Mouse (Mus musculus) heart, adult 18-20 months (tissue): Measurements from ENCODE around the gene Rab3c. TPM values are rescaled to one million over a fixed set of nuclear protein-coding genes. Genes with fewer than 3 reads are reported as not detected.

ENCODE experiments used
- DNase-seq, 2 experiments: peaks; one replicate each; pipeline ENCODE4 v3.0.0; 2021 to 2022; ENCODE audit warnings: mixed read lengths in 1 of 2
- long read RNA-seq, 2 experiments: library from polyadenylated mRNA; stranded (forward); transcript quantifications; one replicate each; pipeline ENCODE4 v2.0.0; 2021
- total RNA-seq, 2 experiments: library from RNA; stranded (reverse); gene quantifications; 2 replicates each; pipeline ENCODE4 v1.2.3; 2021

The Rab3c gene
- under 1 TPM in 1 of 2 experiments, not detected in 1; 0.02 TPM for total RNA-seq
- long read RNA-seq, experiment 1, result 0 reads
- long read RNA-seq, experiment 2, result 0 reads

DNA sequence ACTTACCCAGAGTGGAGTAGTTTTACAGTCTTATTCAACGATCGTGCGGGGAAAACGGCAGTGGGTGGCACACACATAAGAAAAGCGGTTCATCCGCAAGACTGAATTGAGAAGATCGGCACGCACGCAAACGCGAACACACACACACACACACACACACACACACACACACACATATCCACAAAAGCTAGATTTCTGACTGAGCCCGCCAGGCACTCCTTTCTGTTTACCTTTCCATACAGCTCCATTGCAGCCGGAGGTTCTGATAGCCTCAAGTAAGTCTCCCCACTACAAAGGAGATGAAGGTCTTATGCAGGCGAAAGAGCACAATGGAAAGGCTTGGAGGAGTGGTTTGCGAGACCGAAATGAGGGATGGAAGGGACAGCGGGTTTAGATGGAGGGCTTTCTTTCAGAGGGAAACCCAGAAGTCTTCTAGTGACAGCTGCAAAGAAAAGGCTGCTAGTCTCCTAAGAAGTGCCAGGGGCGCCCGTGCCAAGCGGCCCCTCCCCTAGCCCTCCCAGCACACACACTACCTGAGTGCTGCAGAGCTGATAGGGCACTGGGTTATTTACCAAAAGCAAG is at the start of gene Rab3c:
Gene Rab3c, minus strand, starts transcription at position 434 of the 582 bp plus-strand sequence.
- DNase-seq, result no peak

DNA sequence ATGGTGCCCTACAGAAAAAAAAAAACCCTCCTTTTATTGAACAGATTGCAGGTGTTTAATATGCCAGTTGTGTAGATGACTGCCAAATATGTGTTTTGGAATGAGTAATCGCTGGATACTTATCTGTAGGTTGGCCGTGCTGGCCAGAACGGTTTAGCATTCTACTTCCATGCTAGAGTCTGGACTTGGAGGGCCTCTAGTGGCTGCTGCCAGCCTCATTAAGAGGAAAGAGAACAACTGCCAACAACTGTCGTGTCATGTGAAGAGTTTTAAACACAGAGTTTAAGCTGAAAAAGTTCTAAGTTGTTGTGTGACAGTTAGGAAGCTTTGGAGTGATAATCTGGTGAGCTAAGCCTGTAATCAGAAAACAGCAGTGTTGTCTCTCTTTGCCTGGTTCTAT is 38.0 kb upstream of the Rab3c start:
- DNase-seq, result peak; percentile 1 to 12

DNA sequence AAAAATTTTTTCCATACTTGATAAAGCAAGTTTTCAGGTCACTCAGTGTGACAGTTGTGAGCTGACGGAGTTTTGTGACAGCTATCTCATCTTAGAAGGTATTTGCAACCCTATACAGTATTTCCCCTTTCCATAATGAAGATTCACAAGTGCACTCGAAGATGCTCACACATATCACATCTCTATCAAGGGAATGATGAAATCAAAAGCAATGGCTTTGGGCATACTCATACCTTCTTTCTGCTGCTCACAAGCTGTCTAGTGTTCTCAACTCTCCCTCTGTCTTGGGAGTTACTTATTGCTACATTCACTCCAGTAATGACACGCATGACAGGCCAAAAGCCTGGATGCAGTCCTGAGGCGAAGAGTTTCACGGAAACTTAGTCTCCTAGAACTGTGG is 26.4 kb upstream of the Rab3c start:
- DNase-seq, result no peak

DNA sequence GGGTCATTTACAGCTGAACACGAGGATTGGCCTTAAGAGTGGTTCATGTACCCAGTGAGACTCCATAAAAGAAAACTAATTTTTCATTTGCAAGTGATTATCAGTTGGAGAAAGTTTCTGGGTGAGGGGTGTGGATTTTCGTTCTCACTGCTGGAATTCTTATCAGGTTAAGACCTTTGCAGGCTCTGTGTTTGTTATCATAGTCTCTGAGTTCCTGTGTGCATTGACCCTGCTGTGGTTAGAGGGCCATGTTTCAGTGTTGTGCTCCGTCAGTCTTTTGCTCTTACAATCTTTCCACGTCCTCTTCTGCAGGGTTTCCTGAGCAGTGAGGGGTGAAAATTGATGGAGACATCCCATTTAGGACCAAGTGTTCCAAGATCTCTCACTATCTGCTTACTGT is 16.3 kb upstream of the Rab3c start:
- DNase-seq, result no peak

DNA sequence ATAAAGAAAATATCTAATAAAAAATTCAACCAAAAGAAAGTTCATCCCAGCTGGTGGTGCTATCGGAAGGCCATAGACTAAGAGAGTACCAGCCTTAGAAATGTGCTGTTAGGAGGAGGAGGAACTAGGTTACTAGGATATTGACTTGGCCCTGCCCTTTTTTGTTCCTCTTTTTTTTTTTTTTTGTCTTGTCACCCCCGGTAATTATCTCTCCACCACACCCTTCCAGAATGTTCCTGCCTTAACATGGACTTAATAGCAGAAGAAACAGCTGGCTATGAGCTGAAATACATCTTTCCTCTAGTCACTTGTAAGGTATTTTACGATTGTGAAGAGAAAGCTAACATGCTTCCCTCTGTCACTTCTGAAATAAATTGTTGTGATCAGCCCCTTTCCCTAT is 7.7 kb upstream of the Rab3c start:
- no peak for DNase-seq

DNA sequence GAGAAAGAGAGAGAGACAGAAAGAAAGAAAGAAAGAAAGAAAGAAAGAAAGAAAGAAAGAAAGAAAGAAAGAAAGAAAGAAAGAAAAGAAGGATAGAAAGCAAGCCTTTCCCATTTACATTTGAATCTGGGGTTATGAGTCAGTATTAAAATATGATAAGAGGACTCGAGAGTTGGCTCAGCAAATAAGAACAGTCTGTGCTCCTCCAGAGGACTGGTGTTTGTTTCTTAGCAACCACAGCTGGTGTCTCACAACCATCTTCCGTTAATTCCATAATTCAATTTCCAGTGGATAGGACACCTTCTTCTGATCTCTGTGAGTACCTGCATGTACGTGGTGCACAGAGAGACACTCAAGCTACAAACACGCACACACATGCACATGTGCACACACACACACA is 3.0 kb upstream of the Rab3c start:
- DNase-seq, result no peak

DNA sequence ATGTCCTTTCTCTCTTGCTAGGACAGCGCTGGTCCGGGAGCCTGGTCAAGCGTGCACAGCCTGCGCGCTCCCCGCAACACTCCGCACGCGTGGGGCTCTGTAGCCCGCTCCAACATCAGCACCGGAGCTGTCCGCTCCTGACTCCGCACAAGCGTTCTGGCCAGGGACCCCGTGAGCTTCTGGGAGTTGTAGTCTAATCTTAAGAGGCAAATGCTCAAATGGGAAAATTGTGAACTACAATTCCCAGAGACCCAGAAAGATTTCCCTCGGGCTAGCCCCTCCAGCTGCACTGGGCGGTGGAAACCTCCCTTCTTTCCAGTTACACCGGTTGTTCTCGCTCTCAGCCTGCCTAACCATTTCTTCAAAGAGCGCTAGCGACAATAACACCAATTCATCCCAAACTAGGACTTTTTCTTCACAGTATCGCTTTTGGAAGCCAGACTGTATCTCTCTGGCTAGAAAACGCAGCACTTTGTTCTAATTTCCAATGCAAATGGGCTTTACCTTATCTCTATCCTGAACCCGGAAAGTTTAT is 701 bp downstream of the Rab3c start:
- peak; percentile 11 to 26 for DNase-seq

DNA sequence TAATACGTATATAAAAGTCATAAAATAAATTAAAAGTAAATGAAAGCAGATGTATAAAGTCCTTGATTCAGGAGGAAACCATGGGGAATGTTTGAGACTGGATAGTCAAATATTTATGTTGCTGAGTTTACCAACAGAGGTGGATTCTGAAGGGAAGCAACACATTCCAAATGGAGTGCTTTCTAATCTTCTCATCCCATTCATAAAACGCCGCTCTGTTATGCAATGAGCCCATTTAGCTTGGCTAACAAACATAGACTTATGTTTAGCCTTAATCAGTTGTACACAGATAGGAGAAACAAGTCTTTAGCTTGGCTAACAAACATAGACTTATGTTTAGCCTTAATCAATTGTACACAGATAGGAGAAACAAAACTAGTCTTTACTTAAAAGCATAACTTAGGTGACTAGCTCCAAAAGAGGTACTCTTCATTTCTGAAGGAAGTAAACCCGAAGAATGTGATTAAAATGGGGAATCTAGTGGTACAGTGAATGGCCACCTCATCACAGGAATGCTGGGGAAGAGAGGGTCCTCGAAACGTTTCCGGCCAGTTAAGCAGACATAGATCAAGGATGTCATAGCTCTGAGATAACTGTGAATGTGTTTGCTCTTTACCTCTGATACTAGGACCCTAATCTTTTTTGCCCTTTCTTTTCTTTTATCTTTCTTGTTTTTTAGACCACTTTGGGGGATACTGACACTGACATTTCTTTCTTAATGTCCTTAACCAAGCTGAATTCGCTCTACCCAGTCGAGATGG is 1.6 kb downstream of the Rab3c start:
- no peak for DNase-seq

DNA sequence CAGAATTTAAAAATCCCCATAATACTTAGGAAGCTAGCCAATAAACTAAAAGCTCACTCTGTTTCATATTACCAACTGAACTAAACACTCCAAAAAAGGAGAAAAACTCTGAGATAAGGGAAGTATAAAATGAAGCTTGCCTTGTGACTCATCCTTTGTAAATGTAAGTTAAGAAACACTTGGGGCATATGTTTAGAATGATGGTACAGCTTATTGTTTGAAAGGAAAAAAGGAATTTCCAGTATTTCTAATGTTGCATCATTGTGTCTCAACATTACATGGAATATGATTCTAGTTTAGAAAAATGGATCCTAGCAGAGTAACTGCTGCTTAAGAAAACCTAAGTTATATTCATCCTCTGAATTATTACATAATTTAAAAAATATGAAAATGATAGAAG is 3.1 kb downstream of the Rab3c start:
- DNase-seq, result no peak

DNA sequence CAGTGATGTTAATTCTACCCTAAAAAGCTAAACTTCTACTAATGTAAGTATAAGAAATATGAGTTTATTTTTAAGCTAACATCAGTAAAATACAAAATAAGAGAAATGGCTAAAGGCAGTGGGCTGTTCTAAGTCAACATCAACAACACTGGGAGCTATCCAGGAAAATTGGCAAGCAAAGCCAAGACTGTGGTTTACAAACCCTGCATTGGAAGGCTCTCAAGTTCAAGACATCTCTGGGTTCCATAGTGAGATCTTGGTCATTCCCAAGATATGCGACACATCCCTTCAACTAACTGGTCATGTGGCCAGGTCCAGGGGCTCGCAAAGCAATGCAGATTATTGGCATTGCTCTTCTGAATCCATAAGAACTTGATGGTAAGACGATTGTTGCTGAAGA is 5.3 kb downstream of the Rab3c start:
- no peak for DNase-seq

DNA sequence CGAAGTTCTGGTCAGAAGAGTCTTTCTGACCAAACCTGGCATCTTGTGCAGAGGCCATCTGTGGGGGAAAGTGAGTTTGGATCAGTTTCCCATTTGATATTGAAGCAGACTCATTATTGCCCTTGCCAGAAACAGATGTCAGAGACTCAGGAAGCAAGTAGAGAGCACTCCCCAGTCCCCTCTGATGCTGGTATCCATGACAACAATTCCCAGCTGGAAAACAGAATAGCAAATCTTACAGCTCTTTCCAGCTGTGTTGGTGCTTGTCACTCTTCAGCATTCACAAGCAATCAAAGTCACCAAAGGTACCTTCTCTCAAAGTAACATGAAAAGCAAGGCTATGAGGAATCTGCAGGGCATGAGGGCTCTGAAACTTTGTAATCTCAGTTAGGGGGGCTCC is 20.1 kb downstream of the Rab3c start:
- peak; percentile 2 to 6 for DNase-seq

DNA sequence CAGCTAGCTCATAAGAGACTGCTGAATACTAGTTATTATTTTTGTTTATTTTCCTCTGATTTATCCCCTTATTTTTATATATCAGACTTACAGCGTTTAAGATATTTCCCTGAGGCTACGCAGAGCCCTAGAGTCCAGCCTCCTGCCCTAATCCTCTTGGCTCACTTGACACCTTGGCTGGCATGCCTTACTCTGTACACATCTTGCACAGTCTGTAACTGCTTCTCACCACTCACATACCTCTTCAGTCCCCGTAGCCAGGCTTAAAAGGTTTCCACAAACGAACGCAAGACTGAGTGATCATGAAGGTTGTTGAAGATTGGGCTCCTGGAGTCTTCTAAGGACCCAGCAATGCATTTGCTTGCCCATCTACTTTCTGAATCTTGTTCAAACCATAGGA is 29.3 kb downstream of the Rab3c start:
- no peak for DNase-seq

DNA sequence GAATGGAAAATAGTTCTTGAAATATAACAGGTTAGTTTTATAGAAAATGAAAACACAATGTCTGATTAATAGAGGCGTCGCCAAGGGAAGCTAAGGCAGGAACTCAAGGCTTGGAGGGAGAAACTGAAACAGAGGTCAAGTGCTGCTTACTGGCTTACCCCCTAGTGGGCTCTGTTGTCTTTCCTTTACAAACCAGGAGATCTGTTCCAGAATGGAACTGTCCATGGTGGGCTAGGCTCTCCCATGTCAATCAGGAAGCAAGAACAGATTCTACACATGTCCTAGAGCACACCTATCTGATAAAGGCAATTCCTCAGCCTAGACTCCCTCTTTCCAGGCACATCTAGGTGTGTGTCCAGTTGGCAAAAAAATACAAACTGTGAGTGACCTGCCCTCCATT is 32.3 kb downstream of the Rab3c start:
- DNase-seq, result no peak

DNA sequence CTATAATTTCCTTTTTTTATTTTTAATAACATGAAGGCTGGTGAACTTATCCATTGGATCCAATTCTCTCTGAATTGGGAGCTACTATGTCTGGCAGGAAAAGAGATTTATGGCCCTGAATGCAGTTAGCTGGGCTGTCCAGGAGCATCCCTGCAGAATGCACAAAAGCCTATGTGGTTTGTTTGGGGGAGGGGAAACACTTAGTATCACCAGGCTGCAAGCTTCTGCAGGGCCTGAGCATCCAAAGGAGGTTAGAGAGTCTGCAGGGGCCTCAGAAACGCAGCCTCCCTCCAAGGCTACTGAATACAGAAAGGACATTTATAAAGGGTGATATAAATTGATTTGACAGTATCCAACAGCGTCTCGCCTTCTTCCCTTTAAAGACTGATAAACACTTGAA is 41.8 kb downstream of the Rab3c start:
- DNase-seq, result no peak

DNA sequence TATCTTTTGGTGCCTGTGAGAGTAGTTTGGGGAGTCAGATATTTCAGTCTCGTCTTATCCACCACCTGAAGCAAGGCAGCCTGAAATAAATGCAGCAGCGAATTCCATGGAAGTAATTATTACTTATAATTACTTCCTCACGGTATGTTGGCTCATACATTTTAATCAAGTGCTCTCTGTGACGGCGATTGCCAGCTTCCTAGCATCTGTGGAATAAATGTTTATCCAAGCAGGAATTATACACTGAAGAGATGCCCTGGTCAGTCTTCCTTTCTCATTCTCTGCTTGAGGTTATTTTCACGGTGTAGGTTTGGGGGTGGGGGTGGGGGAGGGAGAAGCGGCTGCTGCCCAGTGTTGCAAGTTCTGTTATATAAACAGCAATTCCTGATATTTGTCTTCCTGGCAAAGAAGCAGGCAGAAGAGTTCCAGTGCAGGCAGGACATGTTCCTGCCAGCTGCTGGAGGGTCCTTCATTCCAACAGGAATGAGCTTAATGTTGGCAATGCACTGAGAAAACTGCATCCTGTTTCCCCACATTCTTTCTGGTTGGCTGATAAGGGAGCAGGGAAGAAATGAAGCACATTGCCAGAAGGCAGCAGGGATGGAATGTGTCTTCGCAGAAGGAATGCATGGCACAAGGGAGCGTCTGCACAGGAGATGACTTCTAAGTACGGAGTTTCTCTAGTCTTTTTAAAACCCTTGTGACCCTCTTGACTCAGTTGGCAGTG is 43.4 kb downstream of the Rab3c start:
- peak in 1 of 2 experiments; percentile 8 for DNase-seq

DNA sequence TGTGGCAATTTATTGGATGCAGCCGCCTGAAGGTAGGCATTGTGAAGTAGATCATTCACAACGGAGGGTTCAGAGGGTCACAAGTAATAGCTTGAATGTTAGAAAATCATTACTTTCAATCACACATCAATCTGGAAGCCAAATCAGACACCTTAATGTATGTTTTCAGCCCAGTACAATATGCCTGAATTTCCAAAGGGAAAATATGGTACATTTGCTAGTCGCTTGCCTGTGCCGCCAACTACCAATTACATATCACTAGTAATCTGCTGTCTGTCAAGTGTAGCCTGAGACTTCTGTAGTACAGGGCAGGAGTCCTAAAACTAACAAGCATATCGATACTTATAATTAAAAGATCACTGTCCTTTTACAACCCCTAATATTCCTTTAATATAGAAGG is 47.4 kb downstream of the Rab3c start:
- no peak for DNase-seq

DNA sequence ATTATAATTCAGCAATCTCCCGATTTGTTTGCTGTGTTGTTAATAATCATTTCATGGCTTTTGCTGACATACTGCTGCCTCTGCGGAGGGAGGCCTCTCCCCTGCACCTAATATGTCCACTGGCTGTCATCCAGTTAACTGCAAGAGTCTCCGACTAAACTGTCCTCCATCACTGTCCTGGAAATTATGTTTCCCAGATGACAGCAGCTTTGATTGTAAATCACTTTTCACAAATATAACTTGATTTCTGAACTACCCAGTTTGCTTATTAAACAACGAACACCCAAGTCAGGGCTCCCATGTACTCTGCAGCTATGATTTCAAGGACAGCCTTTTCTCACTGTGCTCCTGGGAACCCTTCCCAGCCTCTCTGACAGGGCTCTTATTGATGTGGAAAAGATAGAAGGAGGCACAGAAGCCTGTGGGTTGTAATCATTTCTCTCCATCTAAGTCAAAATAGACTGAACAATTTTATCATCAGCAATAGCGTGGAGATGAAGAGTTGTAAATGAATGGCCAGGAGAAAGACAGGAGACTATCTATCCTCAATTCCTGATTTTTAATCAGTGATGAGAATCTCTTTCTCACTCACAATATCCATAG is 49.6 kb downstream of the Rab3c start:
- no peak for DNase-seq

DNA sequence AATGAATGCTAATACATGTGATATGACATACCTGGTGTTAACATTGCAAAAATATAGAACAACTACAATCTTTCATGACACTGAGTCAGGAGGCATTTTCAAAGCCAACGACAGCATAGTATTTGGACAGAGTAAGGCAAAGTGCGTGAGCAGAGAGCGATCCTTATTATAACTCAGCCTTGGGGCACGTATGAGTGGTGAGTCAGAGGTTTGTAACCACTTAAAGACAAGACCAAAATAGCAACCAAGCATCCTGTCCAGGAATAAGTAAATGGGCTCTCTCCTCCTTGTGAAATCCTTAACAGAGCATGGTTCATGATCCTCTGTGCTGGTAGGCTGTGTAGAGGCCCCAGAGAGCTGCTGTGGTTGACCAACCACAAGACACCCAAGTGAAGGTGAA is 50.8 kb downstream of the Rab3c start:
- no peak for DNase-seq

DNA sequence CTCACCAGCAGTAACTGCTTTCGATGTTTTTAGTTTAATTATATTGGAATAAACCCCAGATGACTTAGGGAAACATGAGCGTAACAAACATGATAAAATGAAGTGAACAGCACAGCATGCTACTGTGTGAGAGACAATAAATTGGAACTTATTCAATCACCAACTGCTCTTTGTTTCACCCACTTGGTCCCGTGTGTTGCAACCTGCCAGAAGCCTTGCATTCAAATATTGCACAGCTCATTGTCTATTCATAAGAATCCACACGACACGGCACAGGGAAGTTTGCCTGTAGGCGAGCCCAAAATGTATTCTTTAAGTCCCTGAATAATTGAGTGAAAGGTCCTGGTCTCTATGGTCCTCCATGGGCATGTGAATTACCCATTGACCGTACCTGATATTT is 61.6 kb downstream of the Rab3c start:
- DNase-seq, result no peak

DNA sequence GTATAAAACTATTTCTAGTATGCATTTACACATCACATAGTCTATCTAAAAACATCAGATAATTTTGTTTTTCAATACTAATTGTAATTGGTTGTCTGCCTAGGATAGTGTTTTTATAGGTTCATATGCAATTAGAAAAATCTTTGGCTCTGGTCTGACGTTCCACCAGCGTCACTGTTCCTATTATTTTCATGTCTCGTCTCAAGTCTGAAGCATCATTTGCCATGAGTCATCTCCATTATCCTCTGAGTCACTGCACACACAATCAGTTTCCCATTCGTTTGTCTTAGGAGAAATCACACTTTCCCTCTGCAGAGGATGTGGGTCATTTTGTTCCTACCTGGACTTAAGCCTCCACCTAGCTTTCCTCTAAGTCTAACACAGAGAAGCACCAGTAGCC is 62.3 kb downstream of the Rab3c start:
- no peak for DNase-seq

DNA sequence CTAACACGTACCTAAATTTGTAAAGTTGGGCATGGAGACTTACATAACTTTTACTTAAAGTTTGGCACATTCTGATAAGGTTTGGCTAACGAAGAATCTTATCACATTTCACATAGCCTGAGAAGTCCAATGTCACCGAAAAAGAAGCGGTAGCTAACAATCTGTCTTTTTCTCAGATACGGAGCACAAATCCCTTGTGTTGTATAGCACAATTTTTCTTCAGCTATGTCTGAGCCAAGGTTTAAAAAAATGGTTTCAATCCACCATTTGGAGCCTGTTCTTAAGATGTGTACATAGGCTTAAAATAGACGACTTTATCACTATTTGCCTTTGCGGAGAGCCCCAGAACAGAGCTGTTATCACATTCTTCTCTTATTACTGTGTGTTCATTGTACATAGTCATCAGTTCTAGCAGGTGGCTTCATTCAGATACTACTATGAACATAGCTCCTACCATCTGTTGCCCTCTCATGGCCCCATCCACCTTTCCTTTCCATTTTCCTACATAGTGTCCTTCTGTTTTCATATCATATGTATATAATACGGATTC is 69.2 kb downstream of the Rab3c start:
- DNase-seq, result no peak

DNA sequence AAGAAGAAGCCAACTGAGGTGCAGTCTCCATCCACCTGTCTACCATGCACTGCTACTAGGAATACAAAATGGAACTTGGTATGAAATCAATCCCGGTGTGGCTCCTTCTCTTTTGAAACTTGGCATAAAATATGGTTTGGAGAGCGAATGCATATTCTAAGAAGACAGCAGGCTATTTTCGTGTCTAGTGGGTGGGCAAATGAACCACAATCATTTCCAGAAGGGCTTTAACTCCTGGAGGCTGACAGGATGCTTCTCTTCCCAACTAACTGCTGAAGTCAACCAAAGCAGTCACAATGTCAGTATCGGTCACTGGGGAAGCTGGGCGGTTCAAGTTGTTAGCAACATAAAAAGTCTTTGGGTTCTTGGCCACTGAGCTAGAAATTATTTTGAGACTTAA is 81.9 kb downstream of the Rab3c start:
- DNase-seq, result no peak

DNA sequence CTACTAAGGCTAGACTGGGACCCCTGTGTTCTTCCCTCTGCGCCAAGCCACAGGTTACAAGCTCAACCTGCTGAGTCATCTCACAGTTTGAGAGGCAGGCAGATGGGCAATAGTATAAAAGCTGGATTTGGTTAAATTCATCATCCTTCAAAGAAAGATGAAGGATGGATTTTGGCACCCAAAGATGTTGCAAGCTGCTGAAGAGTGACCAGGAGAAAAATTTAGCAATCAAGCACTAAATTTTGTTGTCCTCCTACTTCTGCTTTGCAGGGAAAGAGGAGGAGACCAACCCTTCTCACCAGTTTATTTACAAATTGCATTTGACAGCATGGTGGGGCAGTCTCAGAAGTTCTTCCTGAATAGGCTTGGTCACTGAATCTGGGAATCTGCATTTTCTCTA is 90.8 kb downstream of the Rab3c start:
- no peak for DNase-seq
